Mouse (Mus musculus) cerebellum, postnatal 36 days (tissue): ENCODE measurements at regions not wholly inside any gene's neighbourhood (a gene's known extent, or its start where the extent isn't known, plus 50 kb on each side); places are given as distances from the start of the nearest gene placed in this dataset.

Experiments
- DNase-seq, 2 experiments: peaks; one replicate each; pipeline ENCODE4 v3.0.0; 2021 to 2022; ENCODE audit warnings: mixed read lengths in 2 of 2

- DNase-seq, result no peak
Measured at GRCm38 (mm10) chr8:9042835-9043792, 352.8 kb upstream of the Arglu1 start.

- DNase-seq, result no peak
Measured at GRCm38 (mm10) chr8:9029156-9029555, 338.8 kb upstream of the Arglu1 start.

GRCm38 (mm10) chr8:9027672-9028071, 337.4 kb upstream of the Arglu1 start:
- no peak for DNase-seq

- DNase-seq, result no peak
Measured at GRCm38 (mm10) chr8:9025872-9026271, 335.6 kb upstream of the Arglu1 start.

GRCm38 (mm10) chr8:9025378-9025777, 335.1 kb upstream of the Arglu1 start:
- DNase-seq, result no peak

GRCm38 (mm10) chr8:9020744-9021143, 330.4 kb upstream of the Arglu1 start:
- DNase-seq, result no peak

GRCm38 (mm10) chr8:9020180-9020579, 329.9 kb upstream of the Arglu1 start:
- no peak for DNase-seq

GRCm38 (mm10) chr8:9011785-9012510, 321.6 kb upstream of the Arglu1 start:
- no peak for DNase-seq

- no peak for DNase-seq
Measured at GRCm38 (mm10) chr8:9008006-9008780, 317.9 kb upstream of the Arglu1 start.

GRCm38 (mm10) chr8:8999914-9000313, 309.6 kb upstream of the Arglu1 start:
- no peak for DNase-seq

GRCm38 (mm10) chr8:8997621-8998020, 307.3 kb upstream of the Arglu1 start:
- DNase-seq, result no peak

GRCm38 (mm10) chr8:8994596-8995189, 304.4 kb upstream of the Arglu1 start:
- DNase-seq, result no peak

GRCm38 (mm10) chr8:8994008-8994407, 303.7 kb upstream of the Arglu1 start:
- DNase-seq, result no peak

- peak; percentile 68 to 70 for DNase-seq
Measured at GRCm38 (mm10) chr8:8992461-8993032, 302.2 kb upstream of the Arglu1 start.

GRCm38 (mm10) chr8:8991026-8991425, 300.7 kb upstream of the Arglu1 start:
- DNase-seq, result no peak

GRCm38 (mm10) chr8:8986068-8986467, 295.7 kb upstream of the Arglu1 start:
- no peak for DNase-seq

GRCm38 (mm10) chr8:8985395-8985794, 295.1 kb upstream of the Arglu1 start:
- no peak for DNase-seq

- no peak for DNase-seq
Measured at GRCm38 (mm10) chr8:8984829-8985251, 294.5 kb upstream of the Arglu1 start.

- DNase-seq, result no peak
Measured at GRCm38 (mm10) chr8:8984159-8984828, 294.0 kb upstream of the Arglu1 start.

- DNase-seq, result no peak
Measured at GRCm38 (mm10) chr8:8983133-8983661, 292.9 kb upstream of the Arglu1 start.

GRCm38 (mm10) chr8:8978969-8979368, 288.6 kb upstream of the Arglu1 start:
- DNase-seq, result no peak
